Mouse (Mus musculus) intestine, postnatal 0 days (tissue): ENCODE data around the gene Egln1. TPM values are rescaled to one million over a fixed set of nuclear protein-coding genes. Genes with fewer than 3 reads are reported as not detected.
A peak's percentile ranks its signal among the peaks of the same experiment; 100 is the strongest.

Experiments used
- ATAC-seq: fragments of 200-750 bp; cut with Nextera tagmentation; 2 replicates; pipeline ENCODE4 v1.8.0; 2017; ENCODE audit warnings: mild to moderate bottlenecking, moderate TSS enrichment, moderate library complexity
- H3K27ac ChIP-seq: fragments of 300-500 bp; sonication (generic); 2 replicates; pipeline ENCODE4 v1.5.1; 2014; ENCODE audit warnings: mild to moderate bottlenecking, low read depth, low read length, moderate library complexity
- H3K27me3 ChIP-seq: fragments of 300-500 bp; sonication (generic); replicated peaks from 2 replicates; pipeline ENCODE4 v1.6.1; 2014; ENCODE audit warnings: low read length, mixed read lengths; ENCODE audit not compliant: control insufficient read depth, insufficient read depth
- H3K36me3 ChIP-seq: fragments of 300-500 bp; sonication (generic); 2 replicates; pipeline ENCODE4 v1.6.1; 2014; ENCODE audit warnings: mild to moderate bottlenecking, moderate library complexity; ENCODE audit not compliant: control insufficient read depth, insufficient read depth
- H3K4me1 ChIP-seq: fragments of 300-500 bp; sonication (generic); replicated peaks from 2 replicates; pipeline ENCODE4 v1.6.1; 2014; ENCODE audit warnings: antibody characterized with exemption, low read length, mixed read lengths; ENCODE audit not compliant: control insufficient read depth, insufficient read depth
- H3K4me2 ChIP-seq: fragments of 300-500 bp; sonication (generic); replicated peaks from 2 replicates; pipeline ENCODE4 v1.6.1; 2014; ENCODE audit warnings: low read depth, mild to moderate bottlenecking, moderate library complexity
- H3K4me3 ChIP-seq: fragments of 300-500 bp; sonication (generic); 2 replicates; pipeline ENCODE4 v1.5.1; 2014; ENCODE audit warnings: low read depth, low read length
- H3K9ac ChIP-seq: fragments of 300-500 bp; sonication (generic); 2 replicates; pipeline ENCODE4 v1.6.1; 2014; ENCODE audit warnings: mild to moderate bottlenecking, low read depth, low read length
- H3K9me3 ChIP-seq: fragments of 300-500 bp; sonication (generic); 2 replicates; pipeline ENCODE4 v1.6.1; 2016; ENCODE audit warnings: mixed run types; ENCODE audit not compliant: control insufficient read depth
- CTCF ChIP-seq: sonication (generic); IDR thresholded peaks from 2 replicates; pipeline ENCODE4 v1.5.1; 2016; ENCODE audit warnings: low read depth, mild to moderate bottlenecking, control low read depth, antibody characterized with exemption, moderate library complexity
- polyA plus RNA-seq: library from polyadenylated mRNA; unstranded; fragments of >200 nt; fragmentation: Nextera tagmentation; extraction: Ambion mirVana; gene quantifications from 2 replicates; pipeline ENCODE4 v1.2.1, GENCODE M21; 2015

Egln1 gene
- polyA plus RNA-seq, 1 experiment from 2014 or later = 8.2 TPM

DNA sequence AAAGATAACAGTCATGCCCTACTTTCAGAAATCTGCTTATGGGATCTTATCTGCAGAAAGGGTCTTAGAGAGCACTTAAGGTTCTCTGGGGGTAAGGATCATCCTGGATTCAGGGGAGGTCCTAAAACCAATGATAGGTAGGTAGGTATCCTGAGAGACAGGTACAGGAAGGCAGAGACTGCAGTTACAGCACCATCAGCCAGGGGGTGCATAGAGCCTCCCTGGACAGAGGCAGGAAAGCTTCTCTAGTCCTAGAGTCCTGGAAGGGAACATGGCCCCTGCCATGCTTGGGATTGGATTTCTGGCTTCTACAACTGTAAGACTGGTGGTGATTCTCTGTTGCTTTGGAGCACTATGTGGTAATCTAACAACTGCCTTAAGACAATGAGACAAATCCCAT lies 89.7 kb downstream of the Egln1 start:
- Histone ChIP-seq H3K27ac (no peak overlapping the region), H3K9ac (no peak overlapping the region), H3K4me3 (no peak overlapping the region), H3K4me2 (no peak overlapping the region), H3K4me1 (no peaks in the 10 kb centered on the region), H3K27me3 (no peaks in the 10 kb centered on the region), H3K36me3 (peaks cover 32% of the 10 kb centered on the region), H3K9me3 (no peaks in the 10 kb centered on the region)
- TF ChIP-seq CTCF = peak; percentile 81
- no peak for ATAC-seq

Other genes with a start within 250 kb of the Egln1 start
- gene Ttc13, start 227.3 kb downstream of the Egln1 start, polyA plus RNA-seq = 19.0 and 20.2 TPM in 2 replicates
- 13.3 and 14.8 TPM in 2 replicates for gene Arv1, start 227.2 kb downstream of the Egln1 start, polyA plus RNA-seq
- 1.9 and 2.3 TPM in 2 replicates for gene Fam89a, start 197.5 kb downstream of the Egln1 start, polyA plus RNA-seq
- gene Trim67, start 156.2 kb downstream of the Egln1 start, polyA plus RNA-seq = 0.23 and 0.29 TPM in 2 replicates
- 31.0 and 31.9 TPM in 2 replicates for gene Gnpat, start 86.3 kb downstream of the Egln1 start, polyA plus RNA-seq
- 17.7 and 20.6 TPM in 2 replicates for gene 2810004N23Rik, start 86.2 kb downstream of the Egln1 start, polyA plus RNA-seq
- gene Exoc8, start 51.6 kb downstream of the Egln1 start, polyA plus RNA-seq = 4.7 and 5.4 TPM in 2 replicates
- 4.5 and 4.7 TPM in 2 replicates for gene Sprtn, start 51.4 kb downstream of the Egln1 start, polyA plus RNA-seq
- 47.4 and 48.3 TPM in 2 replicates for gene Tsnax, start 63.7 kb upstream of the Egln1 start, polyA plus RNA-seq
- gene Disc1, start 104.9 kb upstream of the Egln1 start, polyA plus RNA-seq = 0.39 and 0.40 TPM in 2 replicates